Mouse (Mus musculus) forebrain, embryonic 14.5 days (tissue): ENCODE measurements around the gene Psmb11. TPM values are rescaled to one million over a fixed set of nuclear protein-coding genes. Genes with fewer than 3 reads are reported as not detected.

Experiments
- ATAC-seq: fragments of 200-750 bp; cut with Nextera tagmentation; 2 replicates; pipeline ENCODE4 v1.8.0; 2017; ENCODE audit warnings: mild to moderate bottlenecking, moderate library complexity
- DNase-seq: peaks from one replicate; pipeline ENCODE4 v3.0.0-alpha.2; 2015; ENCODE audit warnings: low spot score
- H3K27ac ChIP-seq: fragments of 300-500 bp; sonication (generic); 2 replicates; pipeline ENCODE4 v1.5.1; 2014; ENCODE audit warnings: low read depth, mild to moderate bottlenecking, control low read depth, low read length, moderate library complexity
- H3K27me3 ChIP-seq: fragments of 300-500 bp; sonication (generic); replicated peaks from 2 replicates; pipeline ENCODE4 v1.6.1; 2014; ENCODE audit warnings: low read length, control low read depth, mixed read lengths; ENCODE audit not compliant: control insufficient read depth, insufficient read depth
- H3K36me3 ChIP-seq: fragments of 300-500 bp; sonication (generic); 2 replicates; pipeline ENCODE4 v1.6.1; 2014; ENCODE audit warnings: low read length, control low read depth; ENCODE audit not compliant: control insufficient read depth, insufficient read depth
- H3K4me1 ChIP-seq: fragments of 300-500 bp; sonication (generic); 2 replicates; pipeline ENCODE4 v1.6.1; 2014; ENCODE audit warnings: antibody characterized with exemption, low read length, control low read depth; ENCODE audit not compliant: control insufficient read depth, insufficient read depth
- H3K4me2 ChIP-seq: fragments of 300-500 bp; sonication (generic); 2 replicates; pipeline ENCODE4 v1.6.1; 2014; ENCODE audit warnings: mild to moderate bottlenecking, control low read depth, low read length
- H3K4me3 ChIP-seq: fragments of 300-500 bp; sonication (generic); 2 replicates; pipeline ENCODE4 v1.5.1; 2014; ENCODE audit warnings: low read depth, low read length, control low read depth
- H3K9ac ChIP-seq: fragments of 300-500 bp; sonication (generic); 2 replicates; pipeline ENCODE4 v1.6.1; 2014; ENCODE audit warnings: mild to moderate bottlenecking, low read length, control low read depth, moderate library complexity
- H3K9me3 ChIP-seq: fragments of 300-500 bp; sonication (generic); replicated peaks from 2 replicates; pipeline ENCODE4 v1.6.1; 2016; ENCODE audit warnings: low read length, control low read depth, mixed read lengths; ENCODE audit not compliant: control insufficient read depth
- WGBS: fragments of 180-500 bp; shearing (Covaris S2); extraction: QIAGEN DNeasy Blood & Tissue Kit; methylation state at CpG from one replicate; pipeline ENCODE4 v1.1.7; 2014; 5-methylcytosine and 5-hydroxymethylcytosine counted together
- polyA plus RNA-seq: library from polyadenylated mRNA; unstranded; fragments of >200 nt; fragmentation: Nextera tagmentation; extraction: Ambion mirVana; gene quantifications from 2 replicates; pipeline ENCODE4 v1.2.1, GENCODE M21; 2014

The Psmb11 gene
- polyA plus RNA-seq = not detected in 2 replicates

DNA sequence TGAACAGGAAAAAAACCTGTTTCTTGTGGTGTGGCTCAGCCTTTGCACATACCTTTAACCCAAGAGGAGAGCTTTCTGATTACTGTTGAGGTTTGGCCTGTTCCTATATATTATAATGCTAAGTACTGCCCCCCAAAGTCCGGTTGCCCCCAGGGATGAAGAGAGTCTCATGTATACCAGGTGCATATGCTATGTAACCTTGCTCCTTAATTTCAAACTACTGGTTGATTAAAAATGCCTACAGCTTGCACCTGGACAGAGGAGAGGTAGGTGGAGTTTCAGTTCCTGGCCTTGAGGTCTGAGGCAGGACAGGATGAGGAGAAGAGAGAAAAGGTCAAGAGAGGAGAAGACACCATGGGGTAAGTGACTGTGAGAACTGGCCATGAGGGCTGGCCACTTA, at the start of gene Psmb11:
Psmb11 (plus strand) TSS at position 301 of the 400 bp plus-strand sequence.
- no peaks in the 10 kb centered on the region for H3K9me3 ChIP-seq
- ATAC-seq (no peak), DNase-seq (no peak)
- 0 out of 2 replicates have a peak, but pooled peaks cover 3% of the 10 kb centered on the region for H3K36me3 ChIP-seq
- H3K4me1 ChIP-seq = peaks cover 5% of the 10 kb centered on the region; the same call in 1 of the 2 replicates
- H3K27me3 ChIP-seq = no peaks in the 10 kb centered on the region
- 98% methylated on average over 1 of the region's 1 CpGs for WGBS
- H3K4me2 ChIP-seq = no peak within 1 kb of the TSS
- H3K4me3 ChIP-seq = no peak within 1 kb of the TSS
- no peak within 1 kb of the TSS for H3K9ac ChIP-seq
- no peak within 1 kb of the TSS for H3K27ac ChIP-seq

DNA sequence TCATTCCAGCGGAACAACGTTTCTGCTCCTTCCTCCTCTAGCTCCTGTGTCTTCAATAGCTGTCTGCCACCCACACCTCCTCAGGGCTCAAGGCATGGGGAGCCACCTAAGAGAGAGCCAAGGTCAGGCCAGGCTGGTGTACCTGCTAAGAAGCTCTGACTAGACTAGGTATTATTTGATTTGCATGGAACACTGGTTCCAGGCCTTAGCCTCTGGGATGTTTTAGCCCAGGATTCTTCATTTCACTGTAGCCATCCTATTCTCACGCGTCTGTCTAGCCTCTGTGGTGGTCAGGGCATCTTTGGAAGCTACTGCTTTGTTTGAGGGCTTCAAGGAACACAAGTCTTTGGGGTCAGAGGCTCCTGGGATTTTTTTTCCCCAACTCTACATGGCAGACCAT, 49.1 kb upstream of the Psmb11 start:
- WGBS = 25% methylated on average over 4 of the region's 4 CpGs
- no peak overlapping the region for H3K9ac ChIP-seq
- 0 out of 2 replicates have a peak, but pooled peaks cover 7% of the 10 kb centered on the region for H3K27me3 ChIP-seq
- peaks cover 19% of the 10 kb centered on the region; the same call in 1 of the 2 replicates for H3K4me1 ChIP-seq
- H3K4me2 ChIP-seq = peak overlapping the region; percentile 58; the same call in 1 of the 2 replicates
- DNase-seq = no peak
- peak overlapping the region; percentile 40; the same call in 1 of the 2 replicates for H3K27ac ChIP-seq
- no peak overlapping the region for H3K4me3 ChIP-seq
- peaks cover 32% of the 10 kb centered on the region for H3K36me3 ChIP-seq
- no peak for ATAC-seq
- no peaks in the 10 kb centered on the region for H3K9me3 ChIP-seq

DNA sequence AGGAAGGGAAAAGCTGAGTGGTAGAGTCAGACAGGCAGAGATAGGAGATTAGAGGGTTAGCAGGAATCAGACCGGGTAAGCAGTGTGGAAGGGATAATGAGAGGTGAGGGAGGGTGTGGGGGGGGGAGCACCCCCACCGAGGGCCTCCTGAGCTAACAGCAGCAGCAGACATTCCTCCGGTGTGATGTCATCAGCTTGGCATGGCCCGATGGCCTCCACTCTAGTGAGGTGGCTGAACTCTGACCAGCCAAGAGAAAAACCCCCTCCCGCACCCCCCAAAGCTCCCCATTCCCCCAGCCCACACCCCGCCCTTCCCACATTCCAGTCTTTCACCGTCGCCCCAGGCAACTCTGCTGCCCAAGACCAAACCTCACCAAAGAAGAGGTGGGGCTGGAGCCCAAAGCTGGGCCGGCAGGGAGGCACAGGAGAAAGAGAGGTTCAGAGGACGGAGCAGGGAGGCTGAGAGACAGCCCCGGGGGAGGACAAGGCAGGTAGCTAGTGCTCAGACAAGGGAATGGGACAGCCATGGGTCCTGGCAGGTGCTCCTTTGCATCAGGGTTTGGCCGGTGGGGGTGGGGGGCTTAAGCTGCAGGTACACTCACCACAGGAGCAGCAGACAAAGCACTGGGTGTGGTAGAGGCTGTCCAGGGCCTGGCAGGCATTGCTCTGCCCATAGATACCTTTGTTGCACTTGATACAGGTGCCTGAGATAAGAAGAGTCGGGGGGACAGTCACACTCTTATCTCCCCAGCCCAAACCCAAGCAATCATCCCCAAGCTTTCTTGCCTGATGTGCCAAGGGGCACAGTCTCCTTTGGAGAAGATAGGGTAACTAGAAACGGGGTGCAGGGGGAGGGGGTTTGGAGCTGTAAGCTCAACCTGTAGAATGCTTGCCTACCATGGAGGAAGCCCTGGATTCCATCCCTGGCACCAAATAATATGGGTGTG, 48.2 kb upstream of the Psmb11 start:
- Histone ChIP-seq H3K27me3 (0 out of 2 replicates have a peak, but pooled peaks cover 10% of the 10 kb centered on the region), H3K4me1 (peaks cover 19% of the 10 kb centered on the region; the same call in 1 of the 2 replicates), H3K27ac (peak overlapping the region; percentile 40), H3K4me2 (peak overlapping the region; percentile 58), H3K9me3 (no peaks in the 10 kb centered on the region), H3K36me3 (peaks cover 23% of the 10 kb centered on the region), H3K9ac (peak overlapping the region; percentile 83), H3K4me3 (peak overlapping the region; percentile 65)
- peak; percentile 49 for ATAC-seq
- 4% methylated on average over 14 of the region's 14 CpGs for WGBS
- peak; percentile 83 for DNase-seq

DNA sequence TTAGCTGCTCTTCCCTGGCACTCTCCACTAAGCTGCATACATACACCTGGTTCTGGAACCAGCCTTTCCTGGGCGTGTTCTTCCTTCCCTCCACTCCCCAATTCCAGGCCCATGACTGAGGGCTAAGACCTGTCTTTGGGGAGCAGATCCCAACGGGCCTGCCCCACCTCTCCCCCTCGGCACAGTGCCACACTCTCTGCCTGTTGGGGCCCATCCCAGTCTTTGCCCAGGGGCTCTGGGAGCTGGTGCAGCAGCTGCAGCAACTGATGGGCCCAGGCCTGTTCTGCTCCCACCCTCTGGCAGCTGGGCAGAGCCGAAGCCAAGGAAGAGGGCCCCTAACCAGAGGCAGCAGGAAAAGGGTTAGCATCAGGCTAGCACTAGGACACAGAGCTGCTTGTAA, 47.0 kb upstream of the Psmb11 start:
- DNase-seq (peak; percentile 42), ATAC-seq (no peak)
- 2% methylated on average over 4 of the region's 4 CpGs for WGBS
- Histone ChIP-seq H3K27ac (peak overlapping the region; percentile 53; the same call in 1 of the 2 replicates), H3K9ac (peak overlapping the region; percentile 83), H3K27me3 (0 out of 2 replicates have a peak, but pooled peaks cover 10% of the 10 kb centered on the region), H3K36me3 (peaks cover 14% of the 10 kb centered on the region; the same call in 1 of the 2 replicates), H3K4me3 (peak overlapping the region; percentile 65), H3K9me3 (no peaks in the 10 kb centered on the region), H3K4me2 (peak overlapping the region; percentile 58), H3K4me1 (peaks cover 19% of the 10 kb centered on the region; the same call in 1 of the 2 replicates)

DNA sequence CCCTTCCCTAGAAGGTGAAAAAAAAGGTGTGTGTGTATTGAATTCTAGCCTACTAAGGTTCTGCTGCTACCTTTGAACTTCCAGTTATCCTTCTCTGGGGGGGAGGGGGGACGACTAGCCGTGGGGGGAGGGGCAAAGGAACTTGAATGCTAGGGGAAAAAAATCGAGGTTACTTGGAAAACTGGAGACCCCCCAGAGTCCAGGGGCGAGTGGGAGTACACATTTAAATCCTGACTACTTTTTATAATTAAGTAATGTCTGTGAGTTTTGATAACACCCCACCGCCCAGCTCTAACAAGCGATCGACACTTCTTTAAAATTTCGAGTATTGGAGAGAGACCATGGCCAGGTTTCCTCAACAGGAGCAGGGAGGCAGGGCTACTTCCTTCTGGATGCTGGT, 46.2 kb upstream of the Psmb11 start:
- 0 out of 2 replicates have a peak, but pooled peaks cover 10% of the 10 kb centered on the region for H3K27me3 ChIP-seq
- ATAC-seq (no peak), DNase-seq (no peak)
- no peaks in the 10 kb centered on the region for H3K9me3 ChIP-seq
- no peak overlapping the region for H3K27ac ChIP-seq
- peaks cover 19% of the 10 kb centered on the region; the same call in 1 of the 2 replicates for H3K4me1 ChIP-seq
- peaks cover 12% of the 10 kb centered on the region; the same call in 1 of the 2 replicates for H3K36me3 ChIP-seq
- H3K4me2 ChIP-seq = peak overlapping the region; percentile 58
- H3K9ac ChIP-seq = peak overlapping the region; percentile 83
- WGBS = 3% methylated on average over 8 of the region's 8 CpGs
- peak overlapping the region; percentile 65 for H3K4me3 ChIP-seq

DNA sequence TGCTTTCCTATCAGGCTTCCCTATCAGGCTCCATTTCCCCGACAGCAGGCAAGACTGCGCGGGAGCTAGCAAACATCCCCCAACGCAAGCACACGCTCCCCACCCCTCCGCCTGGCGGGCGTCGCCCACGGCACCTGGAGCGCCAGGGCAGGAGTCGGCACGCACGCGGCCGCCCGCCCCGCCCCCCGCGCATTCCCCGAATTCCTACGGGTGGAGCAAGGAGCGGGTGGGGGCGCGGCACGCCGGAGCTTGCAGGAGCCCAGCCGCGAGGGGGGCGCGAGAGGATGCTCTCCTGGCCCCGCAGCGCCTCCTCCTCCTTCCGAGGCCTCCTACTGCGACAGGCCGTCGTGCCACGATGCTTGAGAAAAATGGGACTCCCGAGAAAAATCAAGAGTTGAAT, 45.6 kb upstream of the Psmb11 start:
- Histone ChIP-seq H3K4me3 (peak overlapping the region; percentile 65), H3K36me3 (peaks cover 7% of the 10 kb centered on the region; the same call in 1 of the 2 replicates), H3K27me3 (0 out of 2 replicates have a peak, but pooled peaks cover 10% of the 10 kb centered on the region), H3K27ac (no peak overlapping the region), H3K9me3 (no peaks in the 10 kb centered on the region), H3K9ac (peak overlapping the region; percentile 83), H3K4me2 (peak overlapping the region; percentile 58), H3K4me1 (peaks cover 19% of the 10 kb centered on the region; the same call in 1 of the 2 replicates)
- DNase-seq (peak; percentile 68), ATAC-seq (0 out of 2 replicates have a peak, but pooled peaks have one; percentile 2)
- WGBS = under 1% methylated on average over 36 of the region's 39 CpGs

DNA sequence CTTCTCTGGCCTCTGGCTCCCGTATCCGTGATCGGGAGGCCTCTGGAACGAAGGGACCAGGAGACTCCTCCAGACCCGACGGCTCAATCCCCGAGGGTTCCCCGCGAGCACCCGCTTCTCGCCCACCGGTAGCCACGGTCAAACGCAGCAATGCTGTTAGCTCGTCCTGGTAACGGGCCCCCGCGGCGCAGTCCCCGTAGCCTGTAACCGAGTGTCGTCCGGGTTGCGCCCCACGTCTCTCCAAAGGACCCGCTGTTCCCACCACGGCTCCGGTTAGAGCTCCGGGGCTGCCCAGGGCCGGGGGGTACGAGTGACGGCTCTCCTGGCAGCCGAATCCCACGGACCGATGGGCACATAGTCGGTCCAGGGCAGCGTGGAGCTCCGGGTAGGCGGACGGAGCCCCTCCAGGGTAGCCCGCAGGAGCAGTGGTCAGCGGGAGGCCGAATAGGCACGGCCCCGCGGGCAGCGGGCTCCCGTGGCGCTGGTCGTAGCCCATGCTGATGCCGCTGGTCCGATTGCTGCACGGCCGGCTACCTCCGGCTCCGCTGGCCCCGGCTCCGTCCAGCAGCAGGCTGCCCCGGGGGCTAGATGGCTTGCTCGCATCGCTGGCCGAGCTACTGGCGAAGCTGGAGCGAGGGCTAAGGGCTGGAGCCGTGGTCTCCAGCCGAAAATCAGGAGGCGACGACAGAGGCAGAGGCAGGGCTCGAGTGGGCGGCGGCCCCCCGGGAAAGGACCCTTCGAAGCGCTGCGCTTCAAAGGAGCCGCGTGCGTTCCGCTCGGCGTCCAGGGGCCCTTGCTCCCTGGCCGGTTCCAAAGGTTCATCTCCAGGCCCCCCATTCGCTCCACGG, 44.8 kb upstream of the Psmb11 start:
- peak overlapping the region; percentile 65 for H3K4me3 ChIP-seq
- ATAC-seq = no peak
- peak overlapping the region; percentile 49; the same call in 1 of the 2 replicates for H3K27ac ChIP-seq
- H3K4me1 ChIP-seq = peaks cover 19% of the 10 kb centered on the region; the same call in 1 of the 2 replicates
- peak overlapping the region; percentile 58 for H3K4me2 ChIP-seq
- H3K9ac ChIP-seq = peak overlapping the region; percentile 83
- no peak for DNase-seq
- H3K27me3 ChIP-seq = 0 out of 2 replicates have a peak, but pooled peaks cover 10% of the 10 kb centered on the region
- WGBS = under 1% methylated on average over 82 of the region's 84 CpGs
- H3K36me3 ChIP-seq = no peaks in the 10 kb centered on the region; the same call in 1 of the 2 replicates
- H3K9me3 ChIP-seq = no peaks in the 10 kb centered on the region
